Mouse (Mus musculus): ENCODE measurements around the gene Ppm1m.

GRCm38 (mm10) chr9:106145582-106145981, 54.0 kb downstream of the Ppm1m start:
- TF ChIP-seq CTCF (IDR thresholded peaks at IDR 0.05) (no peak), EP300 (IDR thresholded peaks at IDR 0.05) (no peak)
